Mouse (Mus musculus): Measurements from ENCODE around the gene Efemp1.

Gene Efemp1

DNA sequence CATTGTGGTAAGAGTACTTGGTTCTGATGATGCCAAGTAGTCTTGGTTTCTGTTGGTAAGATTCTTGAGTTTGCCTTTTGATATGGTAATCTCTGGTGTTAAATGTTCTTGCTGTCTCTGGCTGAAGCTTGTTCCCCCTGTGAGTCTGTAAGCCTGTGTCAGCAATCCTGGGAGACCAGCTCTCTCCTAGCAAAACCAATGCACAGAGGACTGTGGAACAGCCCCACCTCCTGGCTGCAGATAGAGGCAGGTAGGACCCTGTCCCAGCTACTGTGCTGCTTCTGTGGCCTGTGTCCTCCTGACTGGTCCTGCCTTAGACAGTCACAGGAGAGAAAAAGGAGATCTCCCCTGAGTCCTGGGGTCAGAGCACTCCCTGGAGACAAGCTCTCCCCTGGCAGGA lies 81.4 kb downstream of the Efemp1 start:
- no peak for DNase-seq (ENCODE audit: low spot score)

- no peak for DNase-seq (ENCODE audit: low spot score)
Measured at GRCm38 (mm10) chr11:28939651-28940050, 86.6 kb downstream of the Efemp1 start.

DNA sequence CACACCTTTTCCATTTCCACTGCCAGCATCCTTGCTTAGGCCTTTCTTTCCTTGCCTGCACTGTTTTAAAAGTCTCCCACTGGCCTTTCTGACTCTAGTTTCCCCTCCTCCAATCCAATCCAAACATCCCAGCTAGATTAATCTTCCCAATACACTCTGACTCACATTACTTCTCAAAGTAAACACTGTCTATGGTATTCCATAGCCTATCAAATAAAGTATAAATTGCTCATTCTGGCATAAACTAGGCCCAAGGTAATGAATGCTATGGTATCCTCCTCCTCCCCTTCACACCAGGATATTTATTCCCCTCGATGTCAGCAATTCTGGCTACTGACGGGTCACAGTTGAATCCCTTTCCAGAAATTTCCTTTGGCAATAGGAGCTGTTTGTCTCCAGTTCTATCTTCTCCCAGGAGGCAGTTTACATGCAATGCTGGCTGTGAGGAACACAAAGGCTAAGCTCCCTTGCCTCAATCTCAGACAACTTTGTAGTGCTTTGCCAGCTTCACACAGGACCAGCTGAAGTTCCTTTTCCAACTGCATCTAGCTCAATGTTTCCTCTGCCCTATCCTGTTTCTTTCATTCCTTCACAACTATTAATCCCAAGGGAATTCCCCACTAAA lies 98.7 kb downstream of the Efemp1 start:
- DNase-seq (ENCODE audit: low spot score) = no peak

- DNase-seq (ENCODE audit: low spot score) = no peak
Measured at GRCm38 (mm10) chr11:28954673-28955304, 101.8 kb downstream of the Efemp1 start.

DNA sequence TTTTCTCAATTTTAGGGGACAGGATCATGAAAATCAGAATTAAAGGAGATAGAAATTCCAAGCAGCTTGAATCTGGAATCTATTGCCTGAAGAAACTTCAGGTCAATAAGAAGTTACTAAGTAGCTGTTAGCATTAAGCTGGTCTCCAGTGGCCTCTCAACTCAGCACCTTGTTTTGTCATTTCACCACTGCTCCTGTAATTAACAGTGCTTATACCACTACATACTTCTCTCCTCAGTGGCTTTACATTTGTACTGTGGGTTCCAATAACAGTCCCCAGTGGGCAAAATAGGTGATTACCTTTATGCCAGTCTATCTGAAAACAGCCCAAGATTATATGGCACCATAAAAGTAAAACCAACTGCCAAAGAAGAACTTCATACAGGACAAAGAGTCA lies 102.3 kb downstream of the Efemp1 start:
- no peak for DNase-seq (ENCODE audit: low spot score)

DNA sequence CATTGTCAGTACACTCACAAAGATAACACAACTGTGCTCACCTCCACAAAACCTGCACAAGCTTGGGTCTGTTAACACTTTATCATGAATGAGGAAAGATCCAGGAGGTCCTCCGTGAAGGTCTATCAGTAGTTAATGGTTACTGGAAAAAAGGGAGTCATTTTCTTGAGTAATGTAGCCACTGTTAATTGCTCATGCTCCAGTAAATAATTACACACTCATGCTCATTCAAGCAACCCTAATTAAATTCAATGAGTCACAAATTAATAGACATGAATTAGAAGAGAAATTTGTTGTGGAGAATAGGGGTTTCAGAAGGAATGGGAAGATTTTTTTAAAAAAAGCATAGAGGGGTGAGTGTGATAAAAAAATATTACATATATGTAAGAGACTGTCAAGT lies 108.4 kb downstream of the Efemp1 start:
- no peak for DNase-seq (ENCODE audit: low spot score)
